Mouse (Mus musculus): ENCODE results near the gene Fchsd2. TPM values are rescaled to one million over a fixed set of nuclear protein-coding genes. Genes with fewer than 3 reads are reported as not detected.
A peak's percentile ranks its signal among the peaks of the same experiment; 100 is the strongest.

Fchsd2 gene
- polyA plus RNA-seq, 2 experiments: 3.1 to 3.3 TPM

DNA sequence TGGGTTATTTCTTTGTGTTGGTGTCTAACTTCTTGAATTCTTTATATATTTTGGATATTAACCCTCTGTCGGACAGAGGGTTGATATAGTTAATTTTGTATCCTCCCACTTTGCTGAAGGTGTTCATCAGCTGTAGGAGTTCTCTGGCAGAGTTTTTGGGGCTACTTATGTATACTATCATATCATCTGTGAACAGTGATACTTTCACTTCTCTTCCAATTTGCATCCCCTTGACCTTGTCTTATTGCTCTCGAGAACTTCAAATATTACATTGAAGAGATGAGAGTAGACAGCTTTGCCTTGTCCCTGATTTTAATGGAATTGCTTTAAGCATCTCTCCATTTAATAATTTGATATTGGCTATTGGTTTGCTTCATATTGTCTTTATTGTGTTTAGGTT is 130.8 kb downstream of the Fchsd2 start:
- H3K9ac ChIP-seq (replicated peaks): no peak overlapping the region
- ATAC-seq (ENCODE audit: insufficient read depth) (no peak), DNase-seq (ENCODE audit: low read depth in 3 of 3, low spot score in 3 of 3) (no peak)
- 65% methylated on average over 2 of the region's 2 CpGs for WGBS (ENCODE audit: insufficient replicate concordance)
- H3K36me3 ChIP-seq (replicated peaks; ENCODE audit: control insufficient read depth, insufficient read depth, low read depth): no peaks in the 10 kb centered on the region
- TF ChIP-seq CTCF (IDR thresholded peaks at IDR 0.05; ENCODE audit: low read depth) (no peak), EP300 (IDR thresholded peaks at IDR 0.05; ENCODE audit: low read depth) (no peak)
- no peaks in the 10 kb centered on the region for H3K27me3 ChIP-seq (ENCODE audit: control insufficient read depth, insufficient read depth, low read length)
- no peak overlapping the region for H3K4me2 ChIP-seq (ENCODE audit: low read depth)
- no peaks in the 10 kb centered on the region for H3K4me1 ChIP-seq (replicated peaks; ENCODE audit: control insufficient read depth in 2 of 2, insufficient read depth in 2 of 2, low read length in 1 of 2)
- H3K27ac ChIP-seq: no peak overlapping the region
- no peaks in the 10 kb centered on the region for H3K9me3 ChIP-seq (ENCODE audit: control insufficient read depth, low read length)
- H3K4me3 ChIP-seq (ENCODE audit: insufficient read depth in 1 of 2, low read depth in 2 of 2, low read length in 2 of 2): no peak overlapping the region

DNA sequence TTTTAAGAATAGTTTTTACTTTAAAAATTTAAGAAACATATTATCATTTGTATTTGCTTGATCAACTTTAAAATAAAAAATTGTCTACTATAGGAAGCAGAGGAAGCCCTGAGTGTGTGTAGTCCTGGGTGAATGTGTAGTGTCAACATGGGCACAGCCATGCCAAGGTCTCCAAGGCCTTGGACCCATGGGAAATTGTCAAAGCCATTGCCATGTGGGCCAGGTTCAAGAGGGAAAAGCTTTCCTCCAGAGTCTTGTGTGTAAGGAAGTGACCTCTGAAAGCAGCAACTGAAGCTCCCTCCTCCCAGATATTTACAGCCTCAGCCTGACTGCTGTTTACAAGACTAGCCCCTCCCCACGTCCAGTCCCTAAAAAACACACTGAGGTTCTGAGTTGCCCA is 136.7 kb downstream of the Fchsd2 start:
- WGBS (ENCODE audit: insufficient replicate concordance): 45% methylated on average over 1 of the region's 1 CpGs
- no peak for ATAC-seq (ENCODE audit: insufficient read depth)
- TF ChIP-seq EP300 (IDR thresholded peaks at IDR 0.05; ENCODE audit: low read depth) (no peak), CTCF (IDR thresholded peaks at IDR 0.05; ENCODE audit: low read depth) (no peak)
- Histone ChIP-seq H3K27ac (no peak overlapping the region), H3K4me3 (ENCODE audit: insufficient read depth in 1 of 2, low read depth in 2 of 2, low read length in 2 of 2) (no peak overlapping the region), H3K4me1 (replicated peaks; ENCODE audit: control insufficient read depth in 2 of 2, insufficient read depth in 2 of 2, low read length in 1 of 2) (0 out of 4 replicates have a peak, but pooled peaks cover 0 to 5% of the 10 kb centered on the region in 2 experiments), H3K27me3 (ENCODE audit: control insufficient read depth, insufficient read depth, low read length) (no peaks in the 10 kb centered on the region), H3K4me2 (ENCODE audit: low read depth) (no peak overlapping the region), H3K36me3 (replicated peaks; ENCODE audit: control insufficient read depth, insufficient read depth, low read depth) (no peaks in the 10 kb centered on the region), H3K9ac (replicated peaks) (no peak overlapping the region), H3K9me3 (ENCODE audit: control insufficient read depth, low read length) (no peaks in the 10 kb centered on the region)
- DNase-seq (ENCODE audit: low read depth in 3 of 3, low spot score in 3 of 3): no peak

DNA sequence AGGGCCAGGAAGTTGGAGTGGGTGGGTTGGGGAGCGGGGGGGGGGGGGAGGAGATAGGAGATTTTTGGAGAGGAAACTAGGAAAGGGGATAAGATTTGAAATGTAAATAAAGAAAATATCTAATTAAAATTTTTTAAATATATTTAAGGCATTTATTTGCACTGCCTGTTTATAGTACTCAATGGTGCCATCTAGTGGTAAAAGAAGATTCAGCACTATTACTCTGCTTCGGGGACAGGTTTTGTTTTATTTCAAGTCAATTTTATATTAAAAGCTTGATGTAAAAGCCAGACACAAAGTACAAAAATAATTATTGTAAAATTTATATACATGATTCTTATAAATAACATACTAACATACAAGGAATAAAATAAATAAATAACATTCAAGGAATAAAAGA is 138.8 kb downstream of the Fchsd2 start:
- DNase-seq (ENCODE audit: low read depth in 3 of 3, low spot score in 3 of 3) (peak; percentile 9 to 30 (median 22)), ATAC-seq (ENCODE audit: insufficient read depth) (no peak)
- H3K27ac ChIP-seq: no peak overlapping the region
- H3K4me3 ChIP-seq (ENCODE audit: insufficient read depth in 1 of 2, low read depth in 2 of 2, low read length in 2 of 2): no peak overlapping the region
- 0 out of 4 replicates have a peak, but pooled peaks cover 0 to 5% of the 10 kb centered on the region in 2 experiments for H3K4me1 ChIP-seq (replicated peaks; ENCODE audit: control insufficient read depth in 2 of 2, insufficient read depth in 2 of 2, low read length in 1 of 2)
- H3K4me2 ChIP-seq (ENCODE audit: low read depth): no peak overlapping the region
- no peak overlapping the region for H3K9ac ChIP-seq (replicated peaks)
- H3K27me3 ChIP-seq (ENCODE audit: control insufficient read depth, insufficient read depth, low read length): no peaks in the 10 kb centered on the region
- WGBS (ENCODE audit: insufficient replicate concordance): 59% methylated on average over 2 of the region's 2 CpGs
- H3K9me3 ChIP-seq (ENCODE audit: control insufficient read depth, low read length): no peaks in the 10 kb centered on the region
- H3K36me3 ChIP-seq (replicated peaks; ENCODE audit: control insufficient read depth, insufficient read depth, low read depth): no peaks in the 10 kb centered on the region
- TF ChIP-seq EP300 (IDR thresholded peaks at IDR 0.05; ENCODE audit: low read depth) (no peak), CTCF (IDR thresholded peaks at IDR 0.05; ENCODE audit: low read depth) (peak; percentile 50; the same call in 1 of the 2 replicates)

DNA sequence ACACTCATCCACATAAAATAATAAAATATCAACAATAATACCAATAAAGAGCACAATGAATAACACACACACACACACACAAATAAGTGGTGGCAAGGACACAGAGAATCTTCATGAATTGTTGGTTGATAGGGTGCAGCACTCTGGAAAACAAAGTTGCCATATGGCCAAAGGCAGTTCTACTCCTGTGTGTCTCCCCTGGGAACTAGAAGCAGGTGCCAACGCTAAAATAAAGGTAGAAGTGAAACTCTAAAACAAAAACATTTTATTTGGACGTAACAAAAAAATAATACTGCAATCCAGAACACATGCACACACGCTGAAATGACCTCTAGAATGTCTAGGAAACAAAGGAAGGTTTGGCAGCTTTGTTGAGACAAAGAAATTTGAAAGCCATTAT is 140.1 kb downstream of the Fchsd2 start:
- H3K4me3 ChIP-seq (ENCODE audit: insufficient read depth in 1 of 2, low read depth in 2 of 2, low read length in 2 of 2): no peak overlapping the region
- no peak for ATAC-seq (ENCODE audit: insufficient read depth)
- 0 out of 4 replicates have a peak, but pooled peaks cover 0 to 5% of the 10 kb centered on the region in 2 experiments for H3K4me1 ChIP-seq (replicated peaks; ENCODE audit: control insufficient read depth in 2 of 2, insufficient read depth in 2 of 2, low read length in 1 of 2)
- WGBS (ENCODE audit: insufficient replicate concordance): 65% methylated on average over 3 of the region's 3 CpGs
- H3K27ac ChIP-seq: no peak overlapping the region
- no peaks in the 10 kb centered on the region for H3K27me3 ChIP-seq (ENCODE audit: control insufficient read depth, insufficient read depth, low read length)
- H3K36me3 ChIP-seq (replicated peaks; ENCODE audit: control insufficient read depth, insufficient read depth, low read depth): no peaks in the 10 kb centered on the region
- H3K4me2 ChIP-seq (ENCODE audit: low read depth): no peak overlapping the region
- H3K9me3 ChIP-seq (ENCODE audit: control insufficient read depth, low read length): no peaks in the 10 kb centered on the region
- TF ChIP-seq CTCF (IDR thresholded peaks at IDR 0.05; ENCODE audit: low read depth) (no peak), EP300 (IDR thresholded peaks at IDR 0.05; ENCODE audit: low read depth) (no peak)
- DNase-seq (ENCODE audit: low read depth in 3 of 3, low spot score in 3 of 3): no peak
- H3K9ac ChIP-seq (replicated peaks): no peak overlapping the region

DNA sequence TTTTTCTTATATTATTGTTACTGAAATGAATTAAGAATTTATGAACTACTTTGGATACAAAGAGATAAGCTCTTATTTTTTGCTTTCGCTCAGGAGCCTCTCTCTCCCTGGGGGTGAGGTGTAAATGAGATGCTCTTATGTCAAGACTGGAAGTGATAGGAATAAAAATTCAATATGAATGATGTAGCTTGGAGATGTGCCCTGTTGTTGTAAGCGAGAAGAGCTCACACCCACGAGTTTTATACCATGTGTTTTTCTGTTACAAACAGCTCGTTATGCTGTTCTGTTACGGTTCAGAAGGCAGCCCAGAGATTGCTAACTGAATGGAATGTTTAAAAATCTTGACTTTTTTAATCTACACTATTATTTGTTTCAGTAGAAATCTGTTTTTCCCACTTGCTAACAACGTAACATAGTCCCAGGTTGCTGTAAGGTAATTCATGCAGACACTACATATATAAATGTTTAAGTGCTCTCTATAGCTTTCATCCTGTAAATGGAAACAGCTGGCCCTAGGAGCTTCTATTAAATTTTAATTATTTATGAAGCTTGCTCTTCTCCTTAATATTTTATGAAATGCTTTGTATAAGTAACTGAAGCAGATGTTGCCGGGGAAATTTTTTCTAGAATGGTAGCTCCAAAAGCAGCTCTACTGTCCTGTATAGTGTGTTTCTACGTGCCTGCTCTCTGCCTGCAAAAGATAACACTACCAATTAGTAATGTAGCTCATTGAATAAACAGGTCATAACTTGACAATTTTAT is 144.2 kb downstream of the Fchsd2 start:
- DNase-seq (ENCODE audit: low read depth in 3 of 3, low spot score in 3 of 3): no peak
- H3K4me1 ChIP-seq (replicated peaks; ENCODE audit: control insufficient read depth in 2 of 2, insufficient read depth in 2 of 2, low read length in 1 of 2): no peaks in the 10 kb centered on the region
- WGBS (ENCODE audit: insufficient replicate concordance): 70% methylated on average over 8 of the region's 8 CpGs
- no peaks in the 10 kb centered on the region for H3K27me3 ChIP-seq (ENCODE audit: control insufficient read depth, insufficient read depth, low read length)
- H3K9ac ChIP-seq (replicated peaks): no peak overlapping the region
- no peak overlapping the region for H3K4me2 ChIP-seq (ENCODE audit: low read depth)
- TF ChIP-seq CTCF (IDR thresholded peaks at IDR 0.05; ENCODE audit: low read depth) (no peak), EP300 (IDR thresholded peaks at IDR 0.05; ENCODE audit: low read depth) (no peak)
- H3K9me3 ChIP-seq (ENCODE audit: control insufficient read depth, low read length): no peaks in the 10 kb centered on the region
- H3K4me3 ChIP-seq (ENCODE audit: insufficient read depth in 1 of 2, low read depth in 2 of 2, low read length in 2 of 2): no peak overlapping the region
- H3K27ac ChIP-seq: no peak overlapping the region
- no peaks in the 10 kb centered on the region for H3K36me3 ChIP-seq (replicated peaks; ENCODE audit: control insufficient read depth, insufficient read depth, low read depth)
- ATAC-seq (ENCODE audit: insufficient read depth): no peak
